Mouse (Mus musculus) forebrain, embryonic 15.5 days (tissue): ENCODE data around the gene Trim32. TPM values are rescaled to one million over a fixed set of nuclear protein-coding genes. Genes with fewer than 3 reads are reported as not detected.

ENCODE experiments used
- ATAC-seq: fragments of 200-750 bp; cut with Nextera tagmentation; replicated peaks from 2 replicates; pipeline ENCODE4 v1.8.0; 2017; ENCODE audit warnings: mild to moderate bottlenecking, moderate TSS enrichment, moderate library complexity
- H3K27ac ChIP-seq: fragments of 300-500 bp; sonication (generic); replicated peaks from 2 replicates; pipeline ENCODE4 v1.5.1; 2015; ENCODE audit warnings: mild to moderate bottlenecking, inconsistent platforms
- H3K27me3 ChIP-seq: fragments of 300-500 bp; sonication (generic); 2 replicates; pipeline ENCODE4 v1.6.1; 2015; ENCODE audit warnings: inconsistent platforms
- H3K36me3 ChIP-seq: fragments of 300-500 bp; sonication (generic); 2 replicates; pipeline ENCODE4 v1.6.1; 2015; ENCODE audit warnings: mild to moderate bottlenecking, inconsistent platforms
- H3K4me1 ChIP-seq: fragments of 300-500 bp; sonication (generic); 2 replicates; pipeline ENCODE4 v1.6.1; 2015; ENCODE audit warnings: inconsistent platforms
- H3K4me2 ChIP-seq: fragments of 300-500 bp; sonication (generic); replicated peaks from 2 replicates; pipeline ENCODE4 v1.6.1; 2015; ENCODE audit warnings: mild to moderate bottlenecking, inconsistent platforms
- H3K4me3 ChIP-seq: fragments of 300-500 bp; sonication (generic); 2 replicates; pipeline ENCODE4 v1.5.1; 2015; ENCODE audit warnings: mild to moderate bottlenecking, inconsistent platforms
- H3K9ac ChIP-seq: fragments of 300-500 bp; sonication (generic); replicated peaks from 2 replicates; pipeline ENCODE4 v1.6.1; 2015; ENCODE audit warnings: mild to moderate bottlenecking, inconsistent platforms
- H3K9me3 ChIP-seq: fragments of 300-500 bp; sonication (generic); 2 replicates; pipeline ENCODE4 v1.6.1; 2016; ENCODE audit warnings: inconsistent platforms
- WGBS: fragments of 180-500 bp; shearing (Covaris S2); methylation state at CpG from one replicate; pipeline ENCODE4 v1.1.7; 2015; ENCODE audit warnings: mixed read lengths; 5-methylcytosine and 5-hydroxymethylcytosine counted together
- polyA plus RNA-seq: library from polyadenylated mRNA; unstranded; fragments of >200 nt; fragmentation: Nextera tagmentation; extraction: Ambion mirVana; gene quantifications from 2 replicates; pipeline ENCODE4 v1.2.1, GENCODE M21; 2015

The Trim32 gene
- polyA plus RNA-seq, 1 experiment from 2014 or later, result 144 TPM

DNA sequence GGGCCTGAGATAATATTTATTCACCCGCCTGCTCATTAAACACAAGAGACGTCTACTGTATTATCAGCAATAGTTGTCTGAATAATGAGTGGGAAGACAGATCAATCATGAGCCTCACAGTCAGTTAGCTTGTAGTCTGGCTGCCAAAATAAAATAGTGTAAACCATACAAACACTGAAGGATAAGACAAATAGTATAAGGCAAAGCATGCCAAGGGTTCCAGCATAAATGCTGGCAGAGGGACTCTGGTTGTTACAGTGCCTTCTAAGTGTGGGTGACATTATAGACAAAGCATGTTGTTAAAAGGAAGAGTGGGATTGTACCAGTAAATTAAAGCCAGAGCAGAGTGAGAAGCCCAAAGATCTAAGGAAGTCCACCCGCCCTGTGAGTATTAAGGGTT lies 15.3 kb downstream of the Trim32 start:
- Histone ChIP-seq H3K36me3 (peaks cover 34% of the 10 kb centered on the region), H3K4me2 (no peak overlapping the region), H3K9me3 (no peaks in the 10 kb centered on the region), H3K27me3 (no peaks in the 10 kb centered on the region), H3K9ac (no peak overlapping the region), H3K4me1 (0 out of 2 replicates have a peak, but pooled peaks cover 4% of the 10 kb centered on the region), H3K4me3 (no peak overlapping the region), H3K27ac (no peak overlapping the region)
- ATAC-seq, result no peak
- WGBS, result 69% methylated on average over 3 of the region's 3 CpGs

GRCm38 (mm10) chr4:65638231-65638630 lies 33.4 kb downstream of the Trim32 start:
- no peak overlapping the region for H3K4me3 ChIP-seq
- H3K27ac ChIP-seq, result no peak overlapping the region
- H3K4me1 ChIP-seq, result no peaks in the 10 kb centered on the region
- H3K27me3 ChIP-seq, result no peaks in the 10 kb centered on the region
- no peaks in the 10 kb centered on the region for H3K9me3 ChIP-seq
- no peak for ATAC-seq
- no peak overlapping the region for H3K9ac ChIP-seq
- WGBS, result 91% methylated on average over 3 of the region's 3 CpGs
- H3K36me3 ChIP-seq, result no peaks in the 10 kb centered on the region
- H3K4me2 ChIP-seq, result no peak overlapping the region

DNA sequence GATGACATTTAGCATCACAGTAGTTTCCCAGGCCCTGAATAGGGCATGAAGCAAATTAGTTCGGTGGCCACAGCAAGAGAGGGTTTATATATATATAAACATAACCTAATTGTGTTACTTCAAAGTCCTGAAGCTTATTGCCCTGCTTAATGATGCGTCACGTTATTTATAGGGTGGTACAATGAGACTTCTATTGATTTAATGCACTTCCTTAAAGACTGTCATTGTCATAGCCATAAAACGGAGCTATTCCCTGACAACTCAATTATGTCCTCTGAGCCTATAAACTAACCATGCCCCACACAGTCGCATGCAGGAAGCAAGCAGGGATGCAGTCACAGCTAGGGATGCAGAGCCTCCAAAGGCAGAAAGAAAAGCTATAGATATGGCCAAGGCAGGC lies 37.8 kb downstream of the Trim32 start:
- H3K4me1 ChIP-seq, result no peaks in the 10 kb centered on the region
- no peak overlapping the region for H3K4me2 ChIP-seq
- no peak overlapping the region for H3K27ac ChIP-seq
- ATAC-seq, result no peak
- H3K4me3 ChIP-seq, result no peak overlapping the region
- WGBS, result 38% methylated on average over 5 of the region's 5 CpGs
- no peaks in the 10 kb centered on the region for H3K36me3 ChIP-seq
- no peaks in the 10 kb centered on the region for H3K27me3 ChIP-seq
- no peak overlapping the region for H3K9ac ChIP-seq
- no peaks in the 10 kb centered on the region for H3K9me3 ChIP-seq

DNA sequence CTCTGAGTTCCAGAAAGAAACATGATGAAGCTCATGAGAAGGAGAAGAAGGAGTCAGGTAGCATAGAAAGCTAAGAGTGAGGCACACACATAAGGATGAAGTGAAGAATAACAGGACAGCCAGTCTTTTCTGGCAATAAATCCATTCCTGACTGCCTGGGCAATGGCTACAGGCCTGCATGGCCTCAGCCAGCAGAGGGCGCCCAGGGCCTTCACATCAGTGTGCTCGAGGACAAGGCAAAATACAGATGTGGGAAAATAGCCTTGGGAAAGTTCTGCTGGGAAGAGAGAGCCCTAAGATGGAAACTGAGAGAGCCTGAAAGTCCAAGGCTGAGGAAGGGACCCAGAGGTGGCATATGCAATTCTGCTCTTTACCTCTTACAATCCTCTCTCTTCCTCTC lies 49.9 kb downstream of the Trim32 start:
- Histone ChIP-seq H3K9ac (no peak overlapping the region), H3K9me3 (no peaks in the 10 kb centered on the region), H3K4me2 (no peak overlapping the region), H3K27ac (no peak overlapping the region), H3K4me1 (no peaks in the 10 kb centered on the region), H3K36me3 (no peaks in the 10 kb centered on the region), H3K27me3 (no peaks in the 10 kb centered on the region), H3K4me3 (no peak overlapping the region)
- peak; percentile 89 for ATAC-seq
- 0% methylated on average over 2 of the region's 2 CpGs for WGBS

GRCm38 (mm10) chr4:65663176-65663575 lies 58.4 kb downstream of the Trim32 start:
- Histone ChIP-seq H3K4me1 (0 out of 2 replicates have a peak, but pooled peaks cover 5% of the 10 kb centered on the region), H3K4me2 (no peak overlapping the region), H3K36me3 (no peaks in the 10 kb centered on the region), H3K27ac (no peak overlapping the region), H3K9ac (no peak overlapping the region), H3K9me3 (no peaks in the 10 kb centered on the region), H3K4me3 (no peak overlapping the region), H3K27me3 (no peaks in the 10 kb centered on the region)
- WGBS, result 84% methylated on average over 6 of the region's 6 CpGs
- ATAC-seq, result no peak
